Mouse (Mus musculus) neutrophil, adult 59 days (primary cell): Measurements from ENCODE around the gene Snx9. TPM values are rescaled to one million over a fixed set of nuclear protein-coding genes. Genes with fewer than 3 reads are reported as not detected.

Experiments
- total RNA-seq, 2 experiments: library from RNA; stranded (reverse); gene quantifications; 1 replicate in 1 of 2; 2 replicates in 1 of 2; pipeline ENCODE4 v1.2.4; 2023

Gene Snx9
- total RNA-seq, result 10 to 100 TPM; 26.0 to 28.2 TPM

GRCm38 (mm10) chr17:5841128-5841942 lies at the start of gene Snx9:
TSS of gene Snx9 (plus strand) at chr17:5841329.

GRCm38 (mm10) chr17:5941230-5942043 lies 100.3 kb downstream of the Snx9 start, which contains the start of gene Synj2:
TSS of gene Synj2 (plus strand) at chr17:5941280.

Other genes with a start within 250 kb of the Snx9 start
- 10 to 100 TPM; 22.6 to 25.1 TPM for gene Synj2, start 100.0 kb downstream of the Snx9 start, total RNA-seq
- gene Serac1, start 238.4 kb downstream of the Snx9 start, total RNA-seq, result 1 to 10 TPM; 3.9 to 5.7 TPM
- gene Gtf2h5, start 238.5 kb downstream of the Snx9 start, total RNA-seq, result 10 to 100 TPM; 33.8 to 42.5 TPM